Mouse (Mus musculus) ovary, adult 18-20 months (tissue): ENCODE measurements around the gene Phactr3.

Source experiments
- DNase-seq: peaks from one replicate; pipeline ENCODE4 v3.0.0; 2022; ENCODE audit warnings: low spot score, mixed read lengths

Phactr3 gene

DNA sequence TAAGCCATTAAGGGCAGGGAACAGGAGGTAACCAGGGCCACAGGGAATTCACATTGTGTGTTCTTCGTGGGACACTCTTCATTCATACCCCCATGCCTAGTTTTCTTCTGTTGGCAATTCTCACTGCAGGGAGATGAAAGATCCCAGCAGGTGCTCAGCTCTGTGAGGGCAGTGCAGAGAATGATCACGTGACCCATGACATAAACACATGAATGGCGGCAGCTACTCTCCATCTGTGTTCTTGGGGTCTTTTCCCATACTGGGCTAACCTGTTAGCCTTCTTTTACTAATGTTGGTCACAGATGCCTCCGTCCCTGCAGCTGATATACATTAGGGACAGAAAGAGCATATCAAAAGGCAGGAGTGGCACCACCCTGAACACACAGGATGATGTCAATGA lies 16.9 kb downstream of the Phactr3 start:
- DNase-seq = no peak

GRCm38 (mm10) chr2:178137518-178137917 lies 18.7 kb downstream of the Phactr3 start:
- no peak for DNase-seq

DNA sequence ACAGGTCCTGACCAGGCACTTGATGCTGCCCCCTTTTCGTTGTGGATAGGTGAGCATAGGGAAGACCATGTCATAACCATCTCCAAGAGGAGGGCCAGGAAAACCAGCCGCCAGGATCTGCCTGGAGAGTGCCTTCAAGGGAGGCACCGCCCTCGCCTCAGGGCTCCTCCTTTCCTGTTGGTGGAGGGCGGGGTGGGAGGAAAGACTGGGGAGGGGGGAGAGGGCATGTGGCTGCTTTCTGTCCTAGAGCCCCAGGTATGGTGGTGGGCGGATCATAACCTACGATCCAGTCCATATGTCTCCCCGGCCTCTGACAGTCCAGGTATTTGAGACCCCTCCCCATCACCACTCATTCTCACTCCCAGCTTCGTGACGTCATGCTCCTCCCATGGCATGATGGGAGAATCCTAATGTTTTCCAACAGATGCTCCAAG lies 22.7 kb downstream of the Phactr3 start:
- no peak for DNase-seq

DNA sequence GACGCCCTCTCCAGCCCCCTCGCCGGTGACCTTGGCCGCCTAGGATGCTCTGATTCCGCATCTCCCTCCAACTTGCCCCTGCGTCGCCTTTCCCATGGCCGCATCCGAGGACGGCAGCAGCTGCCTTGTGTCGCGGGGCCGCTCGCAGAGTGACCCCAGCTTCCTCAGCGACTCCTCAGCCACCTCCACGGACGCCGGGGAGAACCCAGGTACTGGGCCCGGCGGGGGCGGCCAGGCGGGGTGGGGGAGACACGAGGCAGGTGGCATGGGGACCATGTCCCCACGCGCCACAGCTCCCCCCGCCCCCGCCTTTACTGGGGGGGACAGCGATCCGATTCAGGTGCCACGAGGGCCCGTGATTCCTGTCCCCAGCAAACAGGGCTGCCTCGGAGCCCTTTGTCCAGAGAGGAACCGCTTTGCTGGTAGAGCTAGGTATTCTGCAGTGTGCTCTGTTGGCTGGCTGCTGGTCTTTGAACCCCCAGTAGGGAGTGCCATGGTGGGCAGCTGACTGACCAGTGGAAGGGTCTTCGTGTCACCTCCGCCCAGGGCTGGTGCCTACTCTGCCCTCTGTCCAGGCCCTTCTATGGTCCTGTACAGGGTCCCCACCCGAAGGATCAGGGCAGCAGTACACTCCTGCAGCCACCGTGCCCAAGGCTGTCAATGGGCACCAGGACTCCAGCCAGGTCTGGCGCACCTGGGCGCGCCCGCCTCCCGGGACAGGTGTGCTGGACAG lies 23.7 kb downstream of the Phactr3 start:
- no peak for DNase-seq

DNA sequence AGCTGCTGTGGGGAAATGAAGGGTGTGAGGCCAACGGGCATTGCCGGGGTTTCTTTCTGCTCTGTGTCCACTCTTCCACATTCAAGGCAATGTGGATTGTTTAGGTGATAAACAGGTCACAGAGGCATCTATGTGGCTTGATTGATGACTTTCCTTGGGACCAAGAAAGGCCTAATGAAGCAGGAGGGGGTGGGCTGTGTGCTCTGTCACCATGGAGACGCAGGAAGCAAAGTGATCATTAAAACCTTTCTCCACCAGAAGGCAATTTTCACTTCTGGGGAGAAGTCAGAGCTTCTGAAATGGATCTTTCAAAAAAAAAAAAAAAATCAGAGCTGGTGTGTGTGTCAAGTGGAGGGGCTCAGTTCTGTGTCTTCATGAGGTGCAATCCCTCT lies 24.2 kb downstream of the Phactr3 start:
- DNase-seq = no peak

DNA sequence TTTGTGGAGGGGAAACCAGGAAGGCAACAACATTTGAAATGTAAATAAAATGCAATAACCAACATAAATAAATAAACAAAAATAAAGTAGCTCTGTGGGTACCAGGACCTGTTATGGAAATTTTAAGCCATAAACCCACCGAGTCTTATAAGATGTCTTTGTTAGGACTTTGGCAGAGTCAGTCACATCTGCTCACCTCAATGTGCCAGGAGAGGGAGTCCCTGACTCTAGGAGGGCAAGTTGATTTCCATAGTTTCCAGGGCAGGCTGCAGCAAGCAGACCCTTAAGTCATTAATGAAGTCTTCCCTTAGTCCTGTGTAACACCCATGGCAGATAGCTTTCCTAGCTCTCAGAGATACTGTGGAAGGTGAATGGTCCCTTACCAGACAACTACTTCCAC lies 25.1 kb downstream of the Phactr3 start:
- DNase-seq = no peak

DNA sequence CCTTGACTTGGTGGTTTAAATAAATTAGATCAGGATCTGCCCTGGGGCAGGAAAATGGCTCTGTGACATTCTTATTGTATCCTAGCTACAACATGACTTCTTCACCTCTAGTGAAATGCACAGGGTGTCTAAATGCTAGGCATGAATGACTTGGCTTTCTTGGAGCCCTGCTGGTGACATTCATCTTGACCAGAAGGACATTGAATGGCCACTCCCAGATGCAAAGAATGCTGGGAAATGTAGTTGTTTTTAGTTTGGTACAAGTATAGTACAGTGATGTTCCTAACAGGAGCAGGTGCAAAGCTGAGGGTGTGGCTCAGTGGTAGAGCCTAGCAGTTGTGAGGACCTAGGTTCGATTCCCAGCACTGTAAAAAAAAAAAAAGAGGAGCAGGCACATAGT lies 30.5 kb downstream of the Phactr3 start:
- DNase-seq = no peak

- no peak for DNase-seq
Measured at GRCm38 (mm10) chr2:178150697-178151096, 31.9 kb downstream of the Phactr3 start.

GRCm38 (mm10) chr2:178153601-178154000 lies 34.8 kb downstream of the Phactr3 start:
- no peak for DNase-seq

DNA sequence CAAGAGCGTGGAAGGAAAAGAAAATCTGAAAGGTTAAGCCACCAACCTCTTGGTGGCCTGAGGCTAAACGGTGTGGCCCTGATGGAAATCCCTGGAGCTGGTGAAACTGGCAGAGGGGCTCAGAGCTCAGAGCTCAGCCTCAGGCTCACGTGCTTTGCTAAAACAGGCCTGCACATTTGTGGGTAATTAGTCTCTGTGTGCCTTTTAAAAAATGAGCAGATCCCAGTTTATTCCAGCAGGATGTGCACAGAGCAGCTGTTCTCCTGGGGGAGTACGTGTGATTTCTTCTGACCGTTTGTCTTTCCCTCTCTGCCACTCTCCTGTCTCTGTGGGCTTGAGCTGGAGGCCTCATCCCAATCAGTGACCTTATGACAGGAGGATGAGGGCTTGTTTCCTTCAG lies 35.4 kb downstream of the Phactr3 start:
- no peak for DNase-seq

- DNase-seq = no peak
Measured at GRCm38 (mm10) chr2:178154576-178154975, 35.8 kb downstream of the Phactr3 start.

DNA sequence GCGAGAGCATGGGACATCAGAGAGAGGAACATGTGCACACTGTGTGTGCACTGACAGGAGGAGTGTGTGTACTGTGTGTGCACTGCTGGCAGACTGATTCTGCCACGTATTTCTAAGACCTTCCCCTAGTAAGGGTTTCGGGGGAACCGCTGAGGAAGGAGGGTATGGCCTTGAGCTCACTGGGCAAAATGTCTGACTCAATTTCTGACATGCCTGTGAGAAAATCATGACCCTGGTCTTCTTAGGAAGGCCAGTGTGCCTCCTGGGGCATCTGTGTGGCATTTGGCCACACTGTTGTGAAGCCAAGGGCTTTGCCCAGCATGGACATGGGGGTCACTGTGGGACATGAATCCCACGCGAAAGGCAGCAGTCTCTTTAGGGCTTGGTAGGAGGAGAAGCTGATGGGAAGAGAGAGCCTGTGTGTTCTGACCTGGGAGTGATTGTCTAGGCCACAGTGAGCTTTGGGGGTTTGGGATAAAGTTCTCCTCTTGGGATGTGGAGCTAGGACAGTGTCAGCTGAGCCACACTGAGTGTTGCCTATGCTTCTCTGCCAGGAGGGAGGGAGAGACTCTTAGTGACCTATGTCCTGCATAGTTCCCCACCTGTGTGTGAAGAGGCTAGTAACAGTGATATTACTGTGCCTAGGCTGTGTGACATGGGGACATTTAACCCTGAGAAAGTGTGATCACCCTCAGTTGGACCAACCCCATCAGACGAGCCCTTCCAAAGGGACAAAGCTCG lies 36.6 kb downstream of the Phactr3 start:
- DNase-seq = no peak

DNA sequence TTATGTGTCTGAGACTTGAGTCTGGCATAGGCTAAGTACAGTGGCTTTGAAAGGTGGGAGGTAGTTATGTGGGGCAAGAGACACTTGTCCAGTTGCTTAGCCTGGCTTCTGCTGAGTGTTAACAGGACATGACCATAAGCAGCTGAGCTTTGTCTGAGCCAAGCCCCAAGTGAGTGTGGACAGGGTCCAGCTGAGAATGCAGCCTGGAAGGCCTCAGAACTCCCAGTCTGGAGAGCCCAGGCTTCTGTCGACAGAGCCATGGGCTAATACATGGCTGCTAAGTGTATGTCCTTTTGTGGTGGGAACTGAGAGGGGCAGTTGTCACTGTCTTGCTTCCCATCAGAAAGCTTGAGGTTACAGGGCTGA lies 37.1 kb downstream of the Phactr3 start:
- DNase-seq = no peak

GRCm38 (mm10) chr2:178158936-178159335 lies 40.2 kb downstream of the Phactr3 start:
- no peak for DNase-seq

GRCm38 (mm10) chr2:178163981-178164380 lies 45.2 kb downstream of the Phactr3 start:
- no peak for DNase-seq

- no peak for DNase-seq
Measured at GRCm38 (mm10) chr2:178165943-178166342, 47.2 kb downstream of the Phactr3 start.

DNA sequence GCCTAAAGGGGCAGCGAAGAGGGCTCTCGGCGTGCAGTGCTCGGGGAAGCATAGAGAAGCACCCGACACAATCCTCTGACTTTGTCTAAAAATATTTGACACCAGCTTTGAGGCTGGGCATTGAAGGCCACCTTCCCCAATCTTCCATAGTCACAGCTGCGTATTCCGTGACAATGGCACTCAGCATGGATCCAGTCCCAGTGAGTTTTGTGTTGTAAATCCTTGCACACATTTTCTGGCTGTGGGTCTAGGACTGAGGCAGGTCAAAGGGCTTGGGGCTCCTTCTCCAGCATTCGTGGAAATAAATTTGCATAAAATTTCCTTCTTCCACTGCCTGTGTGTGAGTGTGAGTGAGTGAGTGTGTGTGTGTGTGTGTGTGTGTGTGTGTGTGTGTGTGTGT lies 51.2 kb downstream of the Phactr3 start:
- no peak for DNase-seq

DNA sequence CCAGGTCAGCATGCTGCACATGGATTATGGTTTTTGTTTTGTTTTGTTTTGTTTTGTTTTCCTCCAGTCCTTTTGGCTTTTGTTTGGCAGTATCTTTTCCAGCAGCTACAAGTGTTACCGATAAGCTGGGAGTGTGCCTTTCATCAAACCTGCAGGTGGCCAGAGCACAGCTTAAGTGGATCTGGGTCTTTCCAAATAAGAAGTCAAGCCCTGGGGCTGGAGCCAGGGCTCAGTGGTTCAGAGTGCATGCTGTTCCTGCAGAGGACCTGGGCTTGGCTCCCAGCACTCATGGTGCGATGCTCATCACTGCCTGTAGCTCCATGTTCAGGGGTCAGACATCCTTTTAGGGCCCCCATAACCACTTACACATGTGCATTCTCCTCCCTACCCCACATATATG lies 55.2 kb downstream of the Phactr3 start:
- no peak for DNase-seq

GRCm38 (mm10) chr2:178175286-178175931 lies 56.6 kb downstream of the Phactr3 start:
- no peak for DNase-seq

GRCm38 (mm10) chr2:178184251-178184650 lies 65.5 kb downstream of the Phactr3 start:
- DNase-seq = no peak

GRCm38 (mm10) chr2:178184862-178185261 lies 66.1 kb downstream of the Phactr3 start:
- no peak for DNase-seq

- DNase-seq = no peak
Measured at GRCm38 (mm10) chr2:178188988-178189387, 70.2 kb downstream of the Phactr3 start.

DNA sequence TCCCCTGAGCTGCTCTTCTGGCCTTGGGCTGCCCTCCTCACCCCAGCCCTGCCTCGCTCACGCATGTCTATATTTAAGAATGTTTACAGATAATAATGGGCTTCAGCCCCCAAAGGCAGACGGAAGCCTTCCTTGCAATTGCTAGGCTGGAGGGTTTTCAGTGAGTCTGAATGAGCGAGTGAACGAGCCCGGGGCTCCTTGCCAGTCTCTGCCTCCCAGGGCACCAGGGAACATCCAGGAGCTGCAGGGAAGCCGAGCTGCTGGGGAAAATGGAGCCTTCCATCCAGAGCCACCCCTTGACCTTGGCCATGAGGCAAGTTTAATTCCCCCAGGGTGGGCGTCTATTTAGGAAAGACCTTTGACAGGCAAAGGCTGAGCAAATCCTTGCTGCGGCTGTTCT lies 74.1 kb downstream of the Phactr3 start:
- no peak for DNase-seq
